Mouse (Mus musculus) myocyte (in vitro differentiated cells): ENCODE measurements around the gene Arhgap31.

ENCODE experiments used
- E2F4 ChIP-seq: IDR thresholded peaks from one replicate; pipeline ENCODE4 v1.6.1; 2011; ENCODE audit warnings: mild to moderate bottlenecking, control low read depth, moderate library complexity; ENCODE audit not compliant: insufficient read depth
- MAX ChIP-seq: IDR thresholded peaks from one replicate; pipeline ENCODE4 v1.6.1; 2011; ENCODE audit warnings: low read depth, mild to moderate bottlenecking, control low read depth
- POLR2A ChIP-seq: IDR thresholded peaks from one replicate; pipeline ENCODE4 v1.6.1; 2011; ENCODE audit warnings: low read depth, mild to moderate bottlenecking, control low read depth, moderate library complexity; ENCODE audit not compliant: insufficient read length

DNA sequence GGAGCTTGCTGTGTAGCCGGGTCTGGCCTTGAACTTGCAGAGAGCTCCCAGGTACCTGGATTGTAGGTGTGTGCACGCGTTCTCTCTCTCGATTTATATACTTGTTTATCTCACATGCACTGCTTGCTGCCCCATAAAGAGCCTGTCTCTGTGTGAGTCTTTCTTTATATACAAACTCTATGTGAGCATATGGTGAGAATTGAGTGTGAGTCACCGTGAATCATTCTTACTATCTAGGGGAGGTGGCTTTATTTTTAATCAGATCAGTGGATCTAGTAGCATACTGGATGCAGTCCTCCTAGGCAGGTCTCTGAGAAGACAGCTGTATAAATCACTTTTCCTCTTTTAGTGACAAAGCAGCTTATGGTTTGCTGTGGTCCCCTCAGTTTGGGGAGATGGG, 144.9 kb downstream of the Arhgap31 start:
- no peak for TF ChIP-seq POLR2A
- no peak for TF ChIP-seq MAX
- TF ChIP-seq E2F4, result no peak
